In the genomic region with DNA sequence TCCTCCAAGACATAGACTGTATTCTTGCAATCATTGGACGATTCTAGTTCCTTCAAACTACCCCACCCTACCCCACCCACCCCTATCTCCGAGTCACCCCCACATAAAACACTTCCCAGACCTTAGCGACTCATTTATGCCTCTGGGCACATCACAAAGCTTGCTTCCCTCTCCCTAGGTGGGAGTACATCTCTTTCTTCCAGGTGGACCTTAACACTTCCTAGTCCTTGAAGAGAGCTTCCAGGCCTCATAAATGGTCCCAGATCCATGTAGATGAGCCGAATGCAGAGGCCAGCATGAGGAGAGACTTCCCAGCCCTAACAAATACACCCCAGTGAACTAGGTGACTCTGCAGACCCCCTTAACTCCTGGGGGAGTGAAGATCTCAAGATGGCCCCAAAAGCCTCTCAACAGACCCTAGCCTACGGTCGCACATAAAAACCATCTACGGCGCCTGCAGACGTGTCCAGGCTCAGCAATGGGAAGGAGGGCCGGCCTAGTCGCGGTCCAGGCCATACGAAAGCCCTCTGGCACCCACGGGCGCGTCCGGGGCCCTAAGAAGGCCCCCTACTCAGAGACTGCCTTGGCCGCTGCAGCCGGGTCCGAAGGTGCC, we compare ENCODE assay signal across 8 mouse cellular contexts. TPM values are rescaled to one million over a fixed set of nuclear protein-coding genes. Genes with fewer than 3 reads are reported as not detected.
DNase-seq lines count a peak whose midpoint lies in the region; ATAC-seq and TF ChIP-seq lines count a peak whose summit lies in the region.

No protein-coding gene starts in this region.

- no peaks in the 10 kb centered on the region for H3K9me3 ChIP-seq in heart, embryonic 16.5 days (replicated peaks; ENCODE audit: control insufficient read depth, low read length)
- no peaks in the 10 kb centered on the region for H3K9me3 ChIP-seq in hindbrain, embryonic 13.5 days
- no peaks in the 10 kb centered on the region for H3K9me3 ChIP-seq in midbrain, embryonic 11.5 days (ENCODE audit: control insufficient read depth, low read length)

- peak overlapping the region; percentile 89 for H3K4me3 ChIP-seq in heart, embryonic 16.5 days (ENCODE audit: low read length)
- H3K4me3 ChIP-seq in bone marrow, adult 2 months (replicated peaks; ENCODE audit: control insufficient read depth, low read depth, low read length): peak overlapping the region; percentile 81
- peak overlapping the region; percentile 91 for H3K4me3 ChIP-seq in hindbrain, embryonic 13.5 days
- peak overlapping the region; percentile 96 for H3K4me3 ChIP-seq in midbrain, embryonic 11.5 days (ENCODE audit: low read depth, low read length)

- under 1% methylated on average over 20 of the region's 20 CpGs for WGBS in heart, embryonic 16.5 days
- WGBS in bone marrow, adult 2 months: under 1% methylated on average over 20 of the region's 20 CpGs
- 3% methylated on average over 20 of the region's 20 CpGs for WGBS in hindbrain, embryonic 13.5 days
- 2% methylated on average over 20 of the region's 20 CpGs for WGBS in midbrain, embryonic 11.5 days

- TF ChIP-seq POLR2A in bone marrow, adult 2 months (IDR thresholded peaks at IDR 0.05; ENCODE audit: borderline replicate concordance, control insufficient read depth, low read depth, low read length): no peak

- peaks cover 22% of the 10 kb centered on the region for H3K36me3 ChIP-seq in heart, embryonic 16.5 days (ENCODE audit: control insufficient read depth, insufficient read depth)
- peaks cover 34% of the 10 kb centered on the region for H3K36me3 ChIP-seq in hindbrain, embryonic 13.5 days
- peaks cover 15% of the 10 kb centered on the region for H3K36me3 ChIP-seq in midbrain, embryonic 11.5 days (ENCODE audit: control insufficient read depth, insufficient read depth, low read length)

- H3K27me3 ChIP-seq in heart, embryonic 16.5 days (ENCODE audit: control insufficient read depth, insufficient read depth, low read length): no peaks in the 10 kb centered on the region
- H3K27me3 ChIP-seq in hindbrain, embryonic 13.5 days: peaks cover 6% of the 10 kb centered on the region; the same call in 1 of the 2 replicates
- no peaks in the 10 kb centered on the region for H3K27me3 ChIP-seq in midbrain, embryonic 11.5 days (ENCODE audit: control insufficient read depth, insufficient read depth, low read length)

- H3K4me1 ChIP-seq in heart, embryonic 16.5 days (ENCODE audit: control insufficient read depth, insufficient read depth, low read length): peaks cover 19% of the 10 kb centered on the region
- no peaks in the 10 kb centered on the region for H3K4me1 ChIP-seq in bone marrow, adult 2 months (ENCODE audit: control insufficient read depth, insufficient read depth, low read length)
- peaks cover 47% of the 10 kb centered on the region for H3K4me1 ChIP-seq in hindbrain, embryonic 13.5 days (replicated peaks)
- peaks cover 17% of the 10 kb centered on the region for H3K4me1 ChIP-seq in midbrain, embryonic 11.5 days (ENCODE audit: control insufficient read depth, insufficient read depth, low read length)

- DNase-seq in heart, adult 8-10 months (ENCODE audit: low spot score): no peak
- no peak for DNase-seq in midbrain, embryonic 11.5 days (ENCODE audit: low spot score, missing footprints)
- DNase-seq in right cerebral cortex, postnatal 10 days (ENCODE audit: low spot score in 2 of 2): no peak
- no peak for DNase-seq in cerebellum, adult 9-11 months
- no peak for DNase-seq in kidney, postnatal 25 days

- ATAC-seq in heart, embryonic 16.5 days (replicated peaks; ENCODE audit: extremely low read depth, insufficient read depth, low FRiP score): no peak
- no peak for ATAC-seq in hindbrain, embryonic 13.5 days (ENCODE audit: low FRiP score)
- ATAC-seq in midbrain, embryonic 11.5 days (ENCODE audit: low FRiP score): no peak

- H3K27ac ChIP-seq in heart, embryonic 16.5 days (ENCODE audit: low read length): peak overlapping the region; percentile 87
- peak overlapping the region; percentile 81 for H3K27ac ChIP-seq in bone marrow, adult 2 months (ENCODE audit: control insufficient read depth, insufficient read depth, low read depth, low read length, poor library complexity)
- peak overlapping the region; percentile 89 for H3K27ac ChIP-seq in hindbrain, embryonic 13.5 days
- peak overlapping the region; percentile 44; the same call in 1 of the 2 replicates for H3K27ac ChIP-seq in midbrain, embryonic 11.5 days (ENCODE audit: low read depth, low read length)

- H3K9ac ChIP-seq in heart, embryonic 16.5 days (ENCODE audit: low read length): peak overlapping the region; percentile 97
- peak overlapping the region; percentile 97 for H3K9ac ChIP-seq in hindbrain, embryonic 13.5 days
- H3K9ac ChIP-seq in midbrain, embryonic 11.5 days (ENCODE audit: low read length): peak overlapping the region; percentile 97

- H3K4me2 ChIP-seq in heart, embryonic 16.5 days (ENCODE audit: low read depth, low read length): peak overlapping the region; percentile 77
- peak overlapping the region; percentile 85 for H3K4me2 ChIP-seq in hindbrain, embryonic 13.5 days
- H3K4me2 ChIP-seq in midbrain, embryonic 11.5 days: peak overlapping the region; percentile 87

- no peak for TF ChIP-seq CTCF in bone marrow, adult 2 months (IDR thresholded peaks at IDR 0.05; ENCODE audit: control insufficient read depth, insufficient read depth, low read length)

RNA-seq across cellular contexts. Expression of a gene that starts 0.7 kb away (rescaled TPM):
- 22.7 and 26.4 TPM in 2 replicates for polyA plus RNA-seq in heart, embryonic 16.5 days (2015; fragmentation: Nextera tagmentation; extraction: Ambion mirVana)
- total RNA-seq in heart, adult 8-10 months (2022): 10 to 100 TPM; 46.8 to 56.2 (median 49.7) TPM
- polyA plus RNA-seq in bone marrow, adult 2 months (2011; ENCODE audit: insufficient read depth, insufficient read length, low replicate concordance, missing spikeins): 45.6 and 72.1 TPM in 2 replicates
- 42.4 and 45.2 TPM in 2 replicates for polyA plus RNA-seq in hindbrain, embryonic 13.5 days (2015; fragmentation: Nextera tagmentation; extraction: Ambion mirVana)
- 43.6 and 44.4 TPM in 2 replicates for polyA plus RNA-seq in midbrain, embryonic 11.5 days (2014; fragmentation: Nextera tagmentation; extraction: Ambion mirVana)

RNA-seq across cellular contexts. Expression of a gene that starts 2.3 kb away (rescaled TPM):
- 74.8 and 85.0 TPM in 2 replicates for polyA plus RNA-seq in heart, embryonic 16.5 days (2015; fragmentation: Nextera tagmentation; extraction: Ambion mirVana)
- 10 to 100 TPM; 40.2 to 49.8 (median 44.1) TPM for total RNA-seq in heart, adult 8-10 months (2022)
- polyA plus RNA-seq in bone marrow, adult 2 months (2011; ENCODE audit: insufficient read depth, insufficient read length, low replicate concordance, missing spikeins): 11.0 and 14.9 TPM in 2 replicates
- 11.5 and 15.4 TPM in 2 replicates for polyA plus RNA-seq in hindbrain, embryonic 13.5 days (2015; fragmentation: Nextera tagmentation; extraction: Ambion mirVana)
- polyA plus RNA-seq in midbrain, embryonic 11.5 days (2014; fragmentation: Nextera tagmentation; extraction: Ambion mirVana): 18.6 and 22.2 TPM in 2 replicates

RNA-seq across cellular contexts. Expression of a gene that starts 16.9 kb away (rescaled TPM):
- 32.2 and 33.3 TPM in 2 replicates for polyA plus RNA-seq in heart, embryonic 16.5 days (2015; fragmentation: Nextera tagmentation; extraction: Ambion mirVana)
- 10 to 100 TPM in 3 of 4 experiments, 1 to 10 TPM in 1; 8.6 to 13.5 (median 11.0) TPM for total RNA-seq in heart, adult 8-10 months (2022)
- polyA plus RNA-seq in bone marrow, adult 2 months (2011; ENCODE audit: insufficient read depth, insufficient read length, low replicate concordance, missing spikeins): 28.9 and 40.8 TPM in 2 replicates
- polyA plus RNA-seq in hindbrain, embryonic 13.5 days (2015; fragmentation: Nextera tagmentation; extraction: Ambion mirVana): 16.2 and 19.7 TPM in 2 replicates
- polyA plus RNA-seq in midbrain, embryonic 11.5 days (2014; fragmentation: Nextera tagmentation; extraction: Ambion mirVana): 56.0 and 62.2 TPM in 2 replicates

RNA-seq across cellular contexts. Expression of a gene that starts 18.0 kb away (rescaled TPM):
- polyA plus RNA-seq in heart, embryonic 16.5 days (2015; fragmentation: Nextera tagmentation; extraction: Ambion mirVana): 71.4 and 73.6 TPM in 2 replicates
- 10 to 100 TPM; 23.2 to 31.9 (median 27.0) TPM for total RNA-seq in heart, adult 8-10 months (2022)
- 71.4 and 165 TPM in 2 replicates for polyA plus RNA-seq in bone marrow, adult 2 months (2011; ENCODE audit: insufficient read depth, insufficient read length, low replicate concordance, missing spikeins)
- 66.7 and 68.3 TPM in 2 replicates for polyA plus RNA-seq in hindbrain, embryonic 13.5 days (2015; fragmentation: Nextera tagmentation; extraction: Ambion mirVana)
- polyA plus RNA-seq in midbrain, embryonic 11.5 days (2014; fragmentation: Nextera tagmentation; extraction: Ambion mirVana): 55.6 and 65.9 TPM in 2 replicates

RNA-seq across cellular contexts. Expression of a gene that starts 29.1 kb away (rescaled TPM):
- 355 and 387 TPM in 2 replicates for polyA plus RNA-seq in heart, embryonic 16.5 days (2015; fragmentation: Nextera tagmentation; extraction: Ambion mirVana)
- total RNA-seq in heart, adult 8-10 months (2022): 100 to 1,000 TPM in 2 of 4 experiments, 10 to 100 TPM in 2; 88.3 to 107 (median 102) TPM
- 192 and 337 TPM in 2 replicates for polyA plus RNA-seq in bone marrow, adult 2 months (2011; ENCODE audit: insufficient read depth, insufficient read length, low replicate concordance, missing spikeins)
- 681 and 687 TPM in 2 replicates for polyA plus RNA-seq in hindbrain, embryonic 13.5 days (2015; fragmentation: Nextera tagmentation; extraction: Ambion mirVana)
- 276 and 281 TPM in 2 replicates for polyA plus RNA-seq in midbrain, embryonic 11.5 days (2014; fragmentation: Nextera tagmentation; extraction: Ambion mirVana)
